Mouse (Mus musculus): ENCODE data around the gene Pum1. TPM values are rescaled to one million over a fixed set of nuclear protein-coding genes. Genes with fewer than 3 reads are reported as not detected.

Gene Pum1
- polyA plus RNA-seq, 1 experiment from 2014 or later, result 35.7 TPM

- no peak overlapping the region for H3K9ac ChIP-seq (ENCODE audit: low read depth, low read length)
- no peaks in the 10 kb centered on the region; the same call in 1 of the 2 replicates for H3K4me1 ChIP-seq (ENCODE audit: control insufficient read depth, low read depth, low read length)
- ATAC-seq (ENCODE audit: low read depth), result no peak
- WGBS (ENCODE audit: insufficient replicate concordance), result 65% methylated on average over 7 of the region's 7 CpGs
- no peaks in the 10 kb centered on the region for H3K9me3 ChIP-seq (replicated peaks; ENCODE audit: control insufficient read depth, low read length)
- H3K4me2 ChIP-seq (ENCODE audit: low read depth, low read length), result no peak overlapping the region
- no peak overlapping the region for H3K27ac ChIP-seq (ENCODE audit: low read length)
- H3K27me3 ChIP-seq (ENCODE audit: control insufficient read depth, insufficient read depth, low read depth, low read length), result no peaks in the 10 kb centered on the region
- no peaks in the 10 kb centered on the region for H3K36me3 ChIP-seq (ENCODE audit: control insufficient read depth, insufficient read depth)
- H3K4me3 ChIP-seq (ENCODE audit: low read depth, low read length), result no peak overlapping the region
These were observed 141.7 kb downstream of the Pum1 start for GRCm38 (mm10) chr4:130804771-130805361.

- Histone ChIP-seq H3K9ac (ENCODE audit: low read depth, low read length) (no peak overlapping the region), H3K36me3 (ENCODE audit: control insufficient read depth, insufficient read depth) (no peaks in the 10 kb centered on the region), H3K27ac (ENCODE audit: low read length) (no peak overlapping the region), H3K4me3 (ENCODE audit: low read depth, low read length) (no peak overlapping the region), H3K27me3 (ENCODE audit: control insufficient read depth, insufficient read depth, low read depth, low read length) (no peaks in the 10 kb centered on the region), H3K4me2 (ENCODE audit: low read depth, low read length) (no peak overlapping the region), H3K9me3 (replicated peaks; ENCODE audit: control insufficient read depth, low read length) (no peaks in the 10 kb centered on the region), H3K4me1 (ENCODE audit: control insufficient read depth, low read depth, low read length) (no peaks in the 10 kb centered on the region)
- no peak for ATAC-seq (ENCODE audit: low read depth)
- 65% methylated on average over 7 of the region's 7 CpGs for WGBS (ENCODE audit: insufficient replicate concordance)
These were observed 142.6 kb downstream of the Pum1 start for GRCm38 (mm10) chr4:130805746-130806145.

- H3K4me1 ChIP-seq (ENCODE audit: control insufficient read depth, low read depth, low read length), result no peaks in the 10 kb centered on the region
- no peaks in the 10 kb centered on the region for H3K27me3 ChIP-seq (ENCODE audit: control insufficient read depth, insufficient read depth, low read depth, low read length)
- 72% methylated on average over 9 of the region's 9 CpGs for WGBS (ENCODE audit: insufficient replicate concordance)
- no peak overlapping the region for H3K4me2 ChIP-seq (ENCODE audit: low read depth, low read length)
- no peak overlapping the region for H3K9ac ChIP-seq (ENCODE audit: low read depth, low read length)
- H3K36me3 ChIP-seq (ENCODE audit: control insufficient read depth, insufficient read depth), result no peaks in the 10 kb centered on the region
- no peak overlapping the region for H3K27ac ChIP-seq (ENCODE audit: low read length)
- ATAC-seq (ENCODE audit: low read depth), result no peak
- H3K9me3 ChIP-seq (replicated peaks; ENCODE audit: control insufficient read depth, low read length), result no peaks in the 10 kb centered on the region
- no peak overlapping the region for H3K4me3 ChIP-seq (ENCODE audit: low read depth, low read length)
These were observed 143.6 kb downstream of the Pum1 start for GRCm38 (mm10) chr4:130806746-130807145.

- no peak for ATAC-seq (ENCODE audit: low read depth)
- H3K27me3 ChIP-seq (ENCODE audit: control insufficient read depth, insufficient read depth, low read depth, low read length), result no peaks in the 10 kb centered on the region
- WGBS (ENCODE audit: insufficient replicate concordance), result 67% methylated on average over 5 of the region's 5 CpGs
- H3K36me3 ChIP-seq (ENCODE audit: control insufficient read depth, insufficient read depth), result no peaks in the 10 kb centered on the region
- no peaks in the 10 kb centered on the region for H3K4me1 ChIP-seq (ENCODE audit: control insufficient read depth, low read depth, low read length)
- H3K9ac ChIP-seq (ENCODE audit: low read depth, low read length), result no peak overlapping the region
- H3K9me3 ChIP-seq (replicated peaks; ENCODE audit: control insufficient read depth, low read length), result no peaks in the 10 kb centered on the region
- H3K4me2 ChIP-seq (ENCODE audit: low read depth, low read length), result no peak overlapping the region
- H3K27ac ChIP-seq (ENCODE audit: low read length), result no peak overlapping the region
- no peak overlapping the region for H3K4me3 ChIP-seq (ENCODE audit: low read depth, low read length)
These were observed 146.7 kb downstream of the Pum1 start for GRCm38 (mm10) chr4:130809784-130810183.

- no peak overlapping the region for H3K4me2 ChIP-seq (ENCODE audit: low read depth, low read length)
- H3K9me3 ChIP-seq (replicated peaks; ENCODE audit: control insufficient read depth, low read length), result no peaks in the 10 kb centered on the region
- H3K36me3 ChIP-seq (ENCODE audit: control insufficient read depth, insufficient read depth), result no peaks in the 10 kb centered on the region
- ATAC-seq (ENCODE audit: low read depth), result no peak
- no peaks in the 10 kb centered on the region for H3K27me3 ChIP-seq (ENCODE audit: control insufficient read depth, insufficient read depth, low read depth, low read length)
- 35% methylated on average over 3 of the region's 3 CpGs for WGBS (ENCODE audit: insufficient replicate concordance)
- no peak overlapping the region for H3K9ac ChIP-seq (ENCODE audit: low read depth, low read length)
- H3K27ac ChIP-seq (ENCODE audit: low read length), result no peak overlapping the region
- H3K4me3 ChIP-seq (ENCODE audit: low read depth, low read length), result no peak overlapping the region
- no peaks in the 10 kb centered on the region for H3K4me1 ChIP-seq (ENCODE audit: control insufficient read depth, low read depth, low read length)
These were observed 147.7 kb downstream of the Pum1 start for GRCm38 (mm10) chr4:130810845-130811244.

- Histone ChIP-seq H3K9ac (ENCODE audit: low read depth, low read length) (no peak overlapping the region), H3K4me3 (ENCODE audit: low read depth, low read length) (no peak overlapping the region), H3K4me1 (ENCODE audit: control insufficient read depth, low read depth, low read length) (no peaks in the 10 kb centered on the region), H3K36me3 (ENCODE audit: control insufficient read depth, insufficient read depth) (no peaks in the 10 kb centered on the region), H3K27ac (ENCODE audit: low read length) (no peak overlapping the region), H3K27me3 (ENCODE audit: control insufficient read depth, insufficient read depth, low read depth, low read length) (no peaks in the 10 kb centered on the region), H3K4me2 (ENCODE audit: low read depth, low read length) (no peak overlapping the region), H3K9me3 (replicated peaks; ENCODE audit: control insufficient read depth, low read length) (no peaks in the 10 kb centered on the region)
- ATAC-seq (ENCODE audit: low read depth), result no peak
- 58% methylated on average over 7 of the region's 7 CpGs for WGBS (ENCODE audit: insufficient replicate concordance)
These were observed 148.3 kb downstream of the Pum1 start for GRCm38 (mm10) chr4:130811385-130811784.

GRCm38 (mm10) chr4:130813958-130814357, 150.8 kb downstream of the Pum1 start:
- Histone ChIP-seq H3K9me3 (replicated peaks; ENCODE audit: control insufficient read depth, low read length) (no peaks in the 10 kb centered on the region), H3K36me3 (ENCODE audit: control insufficient read depth, insufficient read depth) (no peaks in the 10 kb centered on the region), H3K4me3 (ENCODE audit: low read depth, low read length) (no peak overlapping the region), H3K27ac (ENCODE audit: low read length) (no peak overlapping the region), H3K4me1 (ENCODE audit: control insufficient read depth, low read depth, low read length) (no peaks in the 10 kb centered on the region), H3K9ac (ENCODE audit: low read depth, low read length) (no peak overlapping the region), H3K27me3 (ENCODE audit: control insufficient read depth, insufficient read depth, low read depth, low read length) (no peaks in the 10 kb centered on the region), H3K4me2 (ENCODE audit: low read depth, low read length) (no peak overlapping the region)
- WGBS (ENCODE audit: insufficient replicate concordance), result 40% methylated on average over 2 of the region's 2 CpGs
- ATAC-seq (ENCODE audit: low read depth), result no peak

GRCm38 (mm10) chr4:130814742-130815330, 151.7 kb downstream of the Pum1 start:
- WGBS (ENCODE audit: insufficient replicate concordance), result 60% methylated on average over 8 of the region's 8 CpGs
- Histone ChIP-seq H3K4me2 (ENCODE audit: low read depth, low read length) (no peak overlapping the region), H3K27ac (ENCODE audit: low read length) (no peak overlapping the region), H3K9ac (ENCODE audit: low read depth, low read length) (no peak overlapping the region), H3K27me3 (ENCODE audit: control insufficient read depth, insufficient read depth, low read depth, low read length) (no peaks in the 10 kb centered on the region), H3K4me3 (ENCODE audit: low read depth, low read length) (no peak overlapping the region), H3K9me3 (replicated peaks; ENCODE audit: control insufficient read depth, low read length) (no peaks in the 10 kb centered on the region), H3K36me3 (ENCODE audit: control insufficient read depth, insufficient read depth) (no peaks in the 10 kb centered on the region), H3K4me1 (ENCODE audit: control insufficient read depth, low read depth, low read length) (no peaks in the 10 kb centered on the region)
- no peak for ATAC-seq (ENCODE audit: low read depth)

- no peaks in the 10 kb centered on the region for H3K36me3 ChIP-seq (ENCODE audit: control insufficient read depth, insufficient read depth)
- H3K9me3 ChIP-seq (replicated peaks; ENCODE audit: control insufficient read depth, low read length), result no peaks in the 10 kb centered on the region
- no peaks in the 10 kb centered on the region for H3K27me3 ChIP-seq (ENCODE audit: control insufficient read depth, insufficient read depth, low read depth, low read length)
- H3K9ac ChIP-seq (ENCODE audit: low read depth, low read length), result no peak overlapping the region
- 61% methylated on average over 8 of the region's 8 CpGs for WGBS (ENCODE audit: insufficient replicate concordance)
- no peak overlapping the region for H3K4me2 ChIP-seq (ENCODE audit: low read depth, low read length)
- no peak overlapping the region for H3K4me3 ChIP-seq (ENCODE audit: low read depth, low read length)
- no peaks in the 10 kb centered on the region for H3K4me1 ChIP-seq (ENCODE audit: control insufficient read depth, low read depth, low read length)
- H3K27ac ChIP-seq (ENCODE audit: low read length), result no peak overlapping the region
- ATAC-seq (ENCODE audit: low read depth), result no peak
These were observed 152.7 kb downstream of the Pum1 start for GRCm38 (mm10) chr4:130815860-130816259.

All from liver, embryonic 16.5 days (tissue).